Mouse (Mus musculus) small intestine, adult 2 months (tissue): ENCODE measurements at regions not wholly inside any gene's neighbourhood (a gene's known extent, or its start where the extent isn't known, plus 50 kb on each side); places are given as distances from the start of the nearest gene placed in this dataset.

ENCODE experiments used
- H3K27ac ChIP-seq: fragments of 200-500 bp; 2 replicates; pipeline ENCODE4 v1.5.1; 2012; ENCODE audit warnings: low read depth, low read length, control low read depth, inconsistent platforms; ENCODE audit not compliant: insufficient read depth
- H3K27me3 ChIP-seq: fragments of 200-500 bp; 2 replicates; pipeline ENCODE4 v1.6.1; 2012; ENCODE audit warnings: mild to moderate bottlenecking, moderate library complexity, low read length, inconsistent platforms; ENCODE audit not compliant: control insufficient read depth, insufficient read depth
- H3K36me3 ChIP-seq: fragments of 200-500 bp; 2 replicates; pipeline ENCODE4 v1.6.1; 2012; ENCODE audit warnings: mild to moderate bottlenecking, low read length, control low read depth, inconsistent platforms; ENCODE audit not compliant: control insufficient read depth, insufficient read depth
- H3K4me1 ChIP-seq: fragments of 200-500 bp; 2 replicates; pipeline ENCODE4 v1.6.1; 2012; ENCODE audit warnings: low read length, inconsistent platforms, mixed read lengths; ENCODE audit not compliant: control insufficient read depth, insufficient read depth, insufficient read length
- H3K4me3 ChIP-seq: fragments of 200-500 bp; 2 replicates; pipeline ENCODE4 v1.5.1; 2012; ENCODE audit warnings: low read depth, mild to moderate bottlenecking, control low read depth, inconsistent platforms, low read length, moderate library complexity
- CTCF ChIP-seq: fragments of 200-500 bp; IDR thresholded peaks from 2 replicates; pipeline ENCODE4 v1.5.1; 2012; ENCODE audit warnings: low read depth, mild to moderate bottlenecking, control low read depth, inconsistent platforms, low read length, moderate library complexity, mixed read lengths; ENCODE audit not compliant: insufficient replicate concordance, insufficient read length; ENCODE audit errors: extremely low read depth
- POLR2A ChIP-seq: fragments of 200-500 bp; IDR thresholded peaks from 2 replicates; pipeline ENCODE4 v1.6.1; 2012; ENCODE audit warnings: low read depth, mild to moderate bottlenecking, control low read depth, inconsistent platforms, low read length, moderate library complexity
- WGBS: fragments of 180-500 bp; shearing (Covaris S2); methylation state at CpG from one replicate; pipeline ENCODE4 v1.1.7; 2018; 5-methylcytosine and 5-hydroxymethylcytosine counted together

DNA sequence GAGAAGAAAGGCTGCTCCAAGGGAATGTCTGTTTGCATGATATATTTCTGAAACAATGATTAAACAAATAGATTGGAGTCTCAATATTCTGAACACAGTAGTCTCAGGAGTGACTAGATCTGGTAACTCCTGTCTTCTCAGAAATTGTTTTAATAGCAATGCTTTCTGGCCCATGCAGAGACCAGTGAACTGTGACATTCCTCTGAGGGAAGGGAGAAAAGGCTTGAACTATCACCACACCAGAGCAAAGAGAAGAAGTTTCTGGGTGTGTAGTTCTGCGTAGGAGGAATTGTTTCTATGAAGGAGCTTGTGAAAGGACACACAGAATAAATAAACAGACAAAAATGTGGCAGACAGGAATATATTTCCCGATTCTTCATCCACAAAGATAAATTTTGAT is 277.1 kb downstream of the Osr1 start:
- no peaks in the 10 kb centered on the region for H3K36me3 ChIP-seq
- no peaks in the 10 kb centered on the region for H3K4me1 ChIP-seq
- no peak for TF ChIP-seq CTCF
- no peak for TF ChIP-seq POLR2A
- 74% methylated on average over 2 of the region's 2 CpGs for WGBS
- H3K4me3 ChIP-seq, result no peak overlapping the region
- no peaks in the 10 kb centered on the region for H3K27me3 ChIP-seq
- no peak overlapping the region for H3K27ac ChIP-seq

DNA sequence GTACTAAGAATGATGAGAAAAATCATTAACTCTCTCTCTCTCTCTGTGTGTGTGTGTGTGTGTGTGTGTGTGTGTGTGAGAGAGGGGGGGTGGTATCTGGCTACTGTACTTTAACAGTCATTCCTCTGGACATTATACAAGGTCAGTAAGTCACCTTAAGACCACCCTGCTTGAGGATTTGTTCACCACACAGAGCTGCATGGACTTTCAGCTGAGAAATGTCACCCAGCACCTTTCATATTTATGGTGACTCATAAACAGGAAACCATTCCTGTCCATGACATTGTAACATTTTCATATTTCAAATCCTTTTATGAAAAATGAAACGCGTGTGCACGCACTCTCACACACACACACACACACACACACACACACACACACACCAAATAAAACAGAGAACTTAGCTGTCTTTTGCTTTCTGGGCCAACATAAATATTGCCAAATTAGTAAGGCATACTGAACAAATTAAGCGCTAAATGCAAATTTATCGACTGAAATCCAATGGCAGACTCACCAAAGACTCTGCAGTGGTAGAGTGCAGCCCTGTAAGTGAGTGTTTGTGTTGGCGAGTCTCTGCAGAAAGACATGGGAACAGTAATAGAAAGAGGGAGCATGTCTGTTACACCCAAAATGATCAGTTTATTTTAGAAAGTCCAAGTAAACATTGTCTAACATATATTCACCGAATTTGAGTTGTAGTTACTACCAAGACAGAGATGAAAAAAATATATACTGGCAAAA is 277.7 kb downstream of the Osr1 start:
- TF ChIP-seq CTCF, result no peak
- TF ChIP-seq POLR2A, result no peak
- H3K4me3 ChIP-seq, result no peak overlapping the region
- H3K27me3 ChIP-seq, result no peaks in the 10 kb centered on the region
- no peaks in the 10 kb centered on the region for H3K36me3 ChIP-seq
- no peak overlapping the region for H3K27ac ChIP-seq
- WGBS, result 80% methylated on average over 7 of the region's 7 CpGs
- H3K4me1 ChIP-seq, result no peaks in the 10 kb centered on the region

GRCm38 (mm10) chr12:9855503-9856024 is 285.6 kb downstream of the Osr1 start:
- WGBS, result 73% methylated on average over 3 of the region's 3 CpGs
- H3K27ac ChIP-seq, result no peak overlapping the region
- no peaks in the 10 kb centered on the region for H3K27me3 ChIP-seq
- no peaks in the 10 kb centered on the region for H3K36me3 ChIP-seq
- H3K4me3 ChIP-seq, result no peak overlapping the region
- H3K4me1 ChIP-seq, result no peaks in the 10 kb centered on the region
- TF ChIP-seq POLR2A, result no peak
- TF ChIP-seq CTCF, result no peak

- 92% methylated on average over 8 of the region's 8 CpGs for WGBS
- no peak overlapping the region for H3K27ac ChIP-seq
- no peaks in the 10 kb centered on the region for H3K27me3 ChIP-seq
- H3K4me3 ChIP-seq, result no peak overlapping the region
- no peaks in the 10 kb centered on the region for H3K36me3 ChIP-seq
- H3K4me1 ChIP-seq, result no peaks in the 10 kb centered on the region
- TF ChIP-seq POLR2A (no peak), CTCF (no peak)
Measured at GRCm38 (mm10) chr12:9856128-9856621, 286.3 kb downstream of the Osr1 start.

- H3K27ac ChIP-seq, result no peak overlapping the region
- H3K4me1 ChIP-seq, result no peaks in the 10 kb centered on the region
- H3K27me3 ChIP-seq, result no peaks in the 10 kb centered on the region
- H3K36me3 ChIP-seq, result no peaks in the 10 kb centered on the region
- H3K4me3 ChIP-seq, result no peak overlapping the region
- WGBS, result 67% methylated on average over 2 of the region's 2 CpGs
- TF ChIP-seq POLR2A, result no peak
- no peak for TF ChIP-seq CTCF
Measured at GRCm38 (mm10) chr12:9857990-9858389, 288.1 kb downstream of the Osr1 start.

DNA sequence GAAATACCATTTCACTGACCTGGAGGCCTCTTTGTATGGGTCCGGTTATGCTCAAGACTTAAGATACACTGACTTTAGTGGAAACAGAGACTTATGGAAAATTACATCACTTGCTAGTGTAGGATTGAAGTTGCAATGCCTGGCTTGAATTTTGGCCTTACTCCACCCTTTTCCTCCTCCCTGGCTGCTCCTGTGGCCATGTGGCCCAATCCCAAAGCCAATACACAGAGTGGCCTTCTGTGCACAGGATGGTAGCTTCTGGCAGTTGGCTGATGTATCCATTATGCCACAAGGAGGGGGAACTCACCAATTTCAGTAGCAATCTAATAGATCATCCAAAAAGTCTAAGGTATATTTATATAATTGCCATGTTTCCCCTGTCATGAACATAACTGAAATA is 292.4 kb downstream of the Osr1 start:
- no peak overlapping the region for H3K27ac ChIP-seq
- H3K36me3 ChIP-seq, result no peaks in the 10 kb centered on the region
- no peaks in the 10 kb centered on the region for H3K4me1 ChIP-seq
- H3K27me3 ChIP-seq, result no peaks in the 10 kb centered on the region
- no peak overlapping the region for H3K4me3 ChIP-seq
- 95% methylated on average over 1 of the region's 1 CpGs for WGBS
- TF ChIP-seq CTCF, result no peak

DNA sequence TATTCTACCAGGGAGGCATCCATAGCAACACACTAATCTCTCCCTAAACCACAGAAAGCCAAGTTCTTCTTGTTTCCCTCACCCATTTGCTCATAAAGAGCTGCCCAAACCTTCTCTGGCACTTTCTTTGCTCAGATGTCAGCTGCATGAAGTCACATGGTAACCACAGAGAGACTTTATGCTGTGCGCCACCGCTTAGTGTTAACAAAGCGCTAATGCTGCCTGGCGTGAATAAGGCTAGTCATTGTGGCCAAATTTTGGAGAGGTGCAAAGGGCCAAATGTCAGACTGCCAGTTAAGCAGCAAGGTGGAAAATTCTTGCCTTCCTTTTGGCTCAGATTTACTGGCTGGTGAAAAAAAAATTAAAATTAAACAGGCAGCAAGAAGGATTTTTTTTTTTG is 302.3 kb downstream of the Osr1 start:
- Histone ChIP-seq H3K27me3 (no peaks in the 10 kb centered on the region), H3K4me3 (no peak overlapping the region), H3K4me1 (no peaks in the 10 kb centered on the region), H3K27ac (no peak overlapping the region), H3K36me3 (no peaks in the 10 kb centered on the region)
- 90% methylated on average over 4 of the region's 4 CpGs for WGBS
- no peak for TF ChIP-seq POLR2A

DNA sequence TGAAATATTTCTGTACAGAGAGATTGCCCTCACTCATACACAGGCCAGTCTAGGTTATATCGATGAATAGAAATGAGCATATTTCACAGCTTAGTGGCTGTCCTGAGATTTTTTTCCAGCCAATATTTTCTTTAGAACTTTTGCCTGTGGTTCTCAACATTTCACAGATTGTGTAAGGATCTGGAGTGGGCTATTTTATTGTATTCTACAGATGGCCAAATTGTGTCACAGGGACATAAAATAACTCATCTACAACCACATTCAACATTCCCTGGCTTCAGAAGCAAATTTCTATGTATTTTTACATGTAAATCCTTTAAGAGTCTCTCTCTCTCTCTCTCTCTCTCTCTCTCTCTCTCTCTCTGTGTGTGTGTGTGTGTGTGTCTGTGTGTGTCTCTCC is 303.3 kb downstream of the Osr1 start:
- Histone ChIP-seq H3K4me3 (no peak overlapping the region), H3K36me3 (no peaks in the 10 kb centered on the region), H3K27ac (no peak overlapping the region), H3K27me3 (no peaks in the 10 kb centered on the region), H3K4me1 (no peaks in the 10 kb centered on the region)
- WGBS, result 97% methylated on average over 1 of the region's 1 CpGs
- no peak for TF ChIP-seq CTCF
